25 mouse cellular contexts compared by ENCODE assay signal in the genomic region with DNA sequence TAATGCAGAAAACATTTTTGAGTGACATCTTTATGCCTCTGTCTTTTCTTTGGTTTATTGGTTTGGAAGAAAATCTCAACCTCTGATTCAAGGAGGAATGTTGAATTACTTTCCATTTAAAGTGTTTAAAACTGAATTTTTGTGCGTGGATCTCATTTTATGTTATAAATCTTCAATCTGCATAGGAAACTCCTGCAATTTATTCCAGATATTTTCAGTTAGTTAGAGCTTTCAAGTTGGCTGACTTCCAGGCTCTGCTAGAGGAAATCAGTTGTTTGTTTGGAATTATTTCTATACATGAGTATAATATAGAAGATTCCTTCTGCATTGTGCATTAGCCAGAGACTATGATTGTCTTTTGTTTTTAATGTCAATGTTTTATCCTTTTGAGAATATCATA.
"Had no signal": no experiment of that assay in that cellular context is flagged by ENCODE, and none has a peak within 500 bp of the region (broad histone marks: within the 10 kb centered on the region; RNA-seq: fewer than 3 reads in every experiment).

No protein-coding gene starts in this region.

- H3K9me3 ChIP-seq: heart, embryonic 13.5 days; heart, embryonic 15.5 days; hindbrain, embryonic 13.5 days; hindbrain, embryonic 15.5 days; kidney, embryonic 15.5 days; limb, embryonic 12.5 days; limb, embryonic 15.5 days; liver, embryonic 12.5 days had no signal

- H3K27me3 ChIP-seq: heart, embryonic 13.5 days; heart, embryonic 15.5 days; hindbrain, embryonic 13.5 days; hindbrain, embryonic 15.5 days; kidney, embryonic 15.5 days; limb, embryonic 12.5 days; limb, embryonic 15.5 days; liver, embryonic 12.5 days had no signal

- H3K27ac ChIP-seq: heart, adult 2 months; heart, embryonic 13.5 days; heart, embryonic 15.5 days; hindbrain, embryonic 13.5 days; hindbrain, embryonic 15.5 days; hindbrain, postnatal 0 days; kidney, embryonic 15.5 days; limb, embryonic 12.5 days; limb, embryonic 15.5 days; liver, embryonic 12.5 days; liver, embryonic 14.5 days had no signal

- H3K4me3 ChIP-seq: heart, adult 2 months; heart, embryonic 13.5 days; heart, embryonic 15.5 days; hindbrain, embryonic 13.5 days; hindbrain, embryonic 15.5 days; kidney, embryonic 15.5 days; limb, embryonic 12.5 days; limb, embryonic 15.5 days; liver, embryonic 12.5 days had no signal

- DNase-seq: gastrocnemius, postnatal 14 days; gastrocnemius, postnatal 36 days; heart, adult 2 months; heart, postnatal 14 days; heart, postnatal 36 days; kidney, adult 11 months; kidney, adult 2 months; kidney, adult 9 months; kidney, postnatal 10 days; kidney, postnatal 36 days; layer of hippocampus, adult 9-11 months; layer of hippocampus, postnatal 36 days; left cerebral cortex, postnatal 4 days had no signal

- H3K36me3 ChIP-seq: heart, embryonic 13.5 days; heart, embryonic 15.5 days; hindbrain, embryonic 13.5 days; hindbrain, embryonic 15.5 days; kidney, embryonic 15.5 days; limb, embryonic 12.5 days; limb, embryonic 15.5 days; liver, embryonic 12.5 days had no signal

- H3K9ac ChIP-seq: heart, embryonic 13.5 days; heart, embryonic 15.5 days; hindbrain, embryonic 13.5 days; hindbrain, embryonic 15.5 days; kidney, embryonic 15.5 days; limb, embryonic 12.5 days; limb, embryonic 15.5 days; liver, embryonic 12.5 days; liver, embryonic 14.5 days had no signal

- ATAC-seq: hindbrain, postnatal 0 days; intestine, embryonic 16.5 days; liver, embryonic 12.5 days had no signal

- H3K4me2 ChIP-seq: heart, embryonic 11.5 days; heart, embryonic 13.5 days; heart, embryonic 15.5 days; hindbrain, embryonic 13.5 days; hindbrain, embryonic 15.5 days; kidney, embryonic 15.5 days; limb, embryonic 12.5 days; limb, embryonic 15.5 days; liver, embryonic 12.5 days had no signal

- H3K4me1 ChIP-seq: heart, embryonic 13.5 days; heart, embryonic 15.5 days; hindbrain, embryonic 13.5 days; hindbrain, embryonic 15.5 days; kidney, embryonic 15.5 days; limb, embryonic 12.5 days; limb, embryonic 15.5 days; liver, embryonic 12.5 days had no signal
